Mouse (Mus musculus): ENCODE measurements around the gene Trabd.

GRCm38 (mm10) chr15:89060032-89060681, 14.8 kb upstream of the Trabd start:
- no peak for TF ChIP-seq CTCF (IDR thresholded peaks at IDR 0.05; ENCODE audit: low read depth)
- no peak for TF ChIP-seq EP300 (IDR thresholded peaks at IDR 0.05; ENCODE audit: low read depth)

Measured in liver, embryonic 14.5 days (tissue).